Mouse (Mus musculus) heart, adult 8-10 months (tissue): ENCODE measurements around the gene Kirrel. TPM values are rescaled to one million over a fixed set of nuclear protein-coding genes. Genes with fewer than 3 reads are reported as not detected.

Source experiments
- DNase-seq: peaks from one replicate; pipeline ENCODE4 v3.0.0; 2022; ENCODE audit warnings: low spot score
- total RNA-seq, 4 experiments: library from RNA; stranded (reverse); gene quantifications; 2 replicates each; pipeline ENCODE4 v1.2.4; 2022

Gene Kirrel
- 1 to 10 TPM; 4.8 to 5.5 (median 5.1) TPM for total RNA-seq

DNA sequence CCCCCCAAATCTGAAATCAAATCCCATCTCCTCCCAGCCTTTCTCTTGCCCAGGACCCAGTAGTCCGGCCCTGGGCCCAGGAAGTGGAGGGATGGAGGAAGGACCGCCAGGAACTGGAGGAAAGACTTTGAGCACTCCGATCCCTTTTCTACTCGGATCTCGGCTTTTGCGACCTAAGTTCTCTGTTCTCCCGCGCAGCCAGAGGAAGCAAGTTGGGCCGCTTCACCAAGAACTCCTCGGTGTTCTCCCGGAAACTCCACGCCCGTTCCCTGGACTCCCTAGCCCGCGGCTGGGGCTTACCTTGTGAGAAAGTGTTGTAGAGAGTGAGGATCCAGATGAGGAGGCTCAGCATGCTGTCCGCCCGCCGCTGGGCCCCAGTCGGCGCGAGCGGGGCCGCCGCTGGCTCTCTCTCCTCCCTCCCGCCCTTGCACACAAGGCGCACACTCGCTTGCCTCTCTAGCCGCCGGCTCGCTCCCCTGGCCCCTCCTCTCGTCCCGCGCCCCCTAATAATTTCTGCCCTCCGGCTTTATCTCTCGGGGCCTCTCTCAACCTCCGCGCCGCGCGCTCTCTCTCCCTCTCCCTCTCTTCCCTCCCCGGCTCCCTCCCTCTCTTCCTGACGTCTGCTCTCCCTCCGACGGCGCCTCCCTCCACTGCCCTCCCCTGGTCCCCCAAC lies at the start of gene Kirrel:
TSS of gene Kirrel (minus strand) at position 652 of the 673 bp plus-strand sequence.
- peak; percentile 74 for DNase-seq

DNA sequence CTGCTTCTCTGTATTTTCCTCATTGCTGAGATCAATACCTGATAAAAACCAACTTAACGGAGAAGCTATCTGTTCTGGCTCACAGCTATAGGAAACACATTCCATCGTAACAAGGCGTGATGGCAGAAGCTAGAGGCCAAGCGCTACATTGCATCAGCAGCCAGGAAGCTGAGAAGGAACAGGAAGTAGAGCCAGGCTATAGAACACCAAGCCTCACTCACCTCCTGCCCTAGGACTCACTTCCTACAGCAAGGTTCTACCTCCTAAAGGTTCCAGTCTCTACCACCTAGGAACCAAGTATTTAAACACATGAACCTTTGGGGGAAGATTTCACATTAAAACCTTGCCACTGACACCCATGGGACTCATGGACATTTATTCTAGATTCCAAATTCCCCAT lies 49.1 kb upstream of the Kirrel start:
- DNase-seq = no peak

DNA sequence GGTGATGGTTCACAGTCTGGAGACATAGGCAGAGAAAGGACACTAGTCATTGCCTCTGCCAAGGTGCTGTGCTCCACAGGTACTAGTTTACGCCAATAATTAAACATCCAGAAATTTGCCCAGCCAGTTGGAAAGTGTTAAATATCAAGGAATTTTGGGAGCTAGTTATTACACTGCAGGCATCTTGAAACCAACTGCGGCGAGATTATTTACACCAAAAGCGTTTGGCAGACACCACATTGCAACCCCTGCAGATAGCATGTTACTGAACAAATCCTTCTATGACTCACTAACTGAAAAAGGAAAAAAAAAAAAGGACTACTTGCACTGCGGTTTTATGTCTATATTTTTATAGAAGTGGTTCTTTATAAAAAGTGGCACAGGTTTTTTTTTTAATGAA lies 47.8 kb upstream of the Kirrel start:
- DNase-seq = no peak

DNA sequence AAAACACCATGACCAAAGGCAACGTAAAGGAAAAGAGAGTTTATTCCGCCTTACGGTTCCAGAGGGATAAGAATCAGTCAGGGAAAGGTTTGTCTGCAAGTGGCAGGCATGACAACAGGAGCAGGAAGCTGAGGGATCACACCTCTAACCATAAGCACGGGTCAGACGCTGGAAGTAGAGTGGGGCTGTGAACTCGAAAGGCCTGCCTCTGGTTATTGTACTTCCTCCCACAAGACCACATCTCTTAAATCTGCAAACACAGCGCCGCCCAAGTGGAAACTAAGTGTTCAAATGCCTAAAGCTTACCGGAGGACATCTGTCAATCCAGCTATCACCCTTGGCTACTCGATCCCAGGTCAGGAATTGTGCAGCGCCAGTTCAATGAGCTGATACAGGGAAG lies 40.6 kb upstream of the Kirrel start:
- no peak for DNase-seq

DNA sequence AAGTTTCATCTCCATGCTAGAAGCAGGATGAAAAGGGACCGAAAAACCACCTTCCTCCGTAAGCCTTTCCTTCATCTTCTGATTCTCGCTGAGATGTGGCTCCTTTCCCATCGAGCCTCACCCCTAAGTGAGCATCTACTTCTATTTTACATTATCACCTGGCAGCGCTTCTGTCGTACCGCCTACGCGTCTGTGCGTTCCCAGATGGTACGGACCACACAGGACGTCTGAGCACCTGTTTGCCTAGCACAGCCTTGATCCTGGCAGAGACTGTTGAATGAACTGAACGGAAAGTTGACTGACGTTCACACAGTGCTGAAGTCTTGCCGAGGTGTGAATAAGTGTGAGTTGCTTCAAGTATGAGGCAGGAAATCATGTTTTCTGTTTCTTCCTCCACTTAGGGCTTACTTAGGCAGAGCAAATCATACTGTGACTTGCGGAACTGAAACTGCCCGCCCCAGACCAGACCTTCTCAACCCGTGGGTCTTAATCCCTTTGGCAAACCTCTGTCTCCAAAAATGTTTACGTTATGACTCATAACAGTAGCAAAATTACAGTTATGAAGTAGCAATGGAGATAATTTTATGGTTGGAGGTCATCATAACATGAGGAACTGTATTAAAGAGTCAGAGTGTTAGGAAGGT lies 39.8 kb upstream of the Kirrel start:
- no peak for DNase-seq

DNA sequence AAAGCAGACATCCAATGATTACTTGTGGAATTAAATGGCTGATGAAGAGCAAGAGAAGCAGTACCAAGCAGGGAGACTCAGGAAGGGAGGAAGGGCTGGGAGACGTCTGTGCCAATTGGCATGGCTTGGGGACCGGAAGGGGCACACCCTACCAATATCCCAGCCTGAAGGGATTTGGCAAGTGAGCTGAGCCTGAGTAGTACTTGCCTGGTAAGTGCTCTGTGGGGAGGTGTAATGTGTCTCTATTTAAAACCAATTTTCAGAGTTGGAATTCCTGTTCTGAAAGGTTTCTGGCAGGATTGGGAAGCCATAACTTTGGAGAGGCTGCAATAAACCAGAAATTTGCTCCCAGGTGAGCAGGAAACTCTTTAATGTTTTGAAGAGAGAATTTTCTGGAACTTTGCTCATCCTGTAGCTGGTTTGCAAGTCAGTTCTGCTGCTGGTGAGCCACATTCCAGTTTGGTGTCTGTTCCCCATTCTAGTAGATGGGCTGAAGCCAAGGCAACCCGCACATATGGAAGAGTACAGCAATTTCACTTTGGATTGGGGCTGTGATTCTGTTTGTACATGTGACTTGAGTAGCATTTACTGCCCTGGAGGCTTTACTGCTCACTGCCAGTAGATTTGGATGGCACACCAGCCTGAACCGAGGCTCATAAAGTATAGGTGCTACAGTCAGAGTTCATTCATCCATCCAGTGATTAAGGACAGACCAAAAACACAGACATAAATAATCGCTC lies 32.0 kb upstream of the Kirrel start:
- no peak for DNase-seq

DNA sequence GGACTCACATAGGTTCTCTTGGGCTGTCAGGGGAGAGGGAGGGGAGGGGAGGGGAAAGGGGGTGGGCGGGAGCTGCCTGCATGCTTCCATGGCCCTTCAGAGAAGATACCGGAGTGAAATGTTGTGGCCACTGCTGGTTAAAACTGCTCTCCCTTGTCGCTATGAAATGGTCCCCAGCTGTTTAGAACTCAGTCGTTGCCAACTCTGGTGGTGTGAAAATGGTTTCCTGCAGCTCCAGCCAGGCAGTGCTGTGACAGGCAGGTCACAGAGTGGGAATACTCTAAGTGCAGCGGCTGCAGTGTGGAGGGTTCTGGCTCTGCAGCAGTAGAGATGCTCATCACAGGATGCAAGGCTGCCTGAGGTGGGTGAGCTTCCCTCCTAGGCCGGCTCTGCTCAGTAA lies 22.1 kb upstream of the Kirrel start:
- DNase-seq = no peak

DNA sequence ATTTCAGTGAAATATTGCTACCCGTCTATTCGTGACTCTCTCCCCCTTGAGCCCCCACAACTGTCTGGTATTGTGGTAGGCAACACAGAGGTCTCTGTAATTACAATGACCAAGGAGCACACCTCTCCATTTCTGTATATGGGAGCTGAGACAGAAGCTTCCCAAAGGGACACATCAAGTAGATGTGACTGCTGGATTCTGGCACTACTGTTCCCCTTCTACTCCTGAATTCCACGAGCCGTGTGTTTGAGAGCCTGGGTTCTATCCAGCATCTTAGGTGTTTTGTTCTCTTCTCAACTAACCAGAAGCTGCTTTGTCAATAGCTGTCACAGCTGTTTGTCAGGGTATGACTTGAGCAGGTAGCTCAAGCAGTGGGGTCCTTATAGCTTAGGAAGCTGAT lies 20.5 kb upstream of the Kirrel start:
- DNase-seq = no peak

DNA sequence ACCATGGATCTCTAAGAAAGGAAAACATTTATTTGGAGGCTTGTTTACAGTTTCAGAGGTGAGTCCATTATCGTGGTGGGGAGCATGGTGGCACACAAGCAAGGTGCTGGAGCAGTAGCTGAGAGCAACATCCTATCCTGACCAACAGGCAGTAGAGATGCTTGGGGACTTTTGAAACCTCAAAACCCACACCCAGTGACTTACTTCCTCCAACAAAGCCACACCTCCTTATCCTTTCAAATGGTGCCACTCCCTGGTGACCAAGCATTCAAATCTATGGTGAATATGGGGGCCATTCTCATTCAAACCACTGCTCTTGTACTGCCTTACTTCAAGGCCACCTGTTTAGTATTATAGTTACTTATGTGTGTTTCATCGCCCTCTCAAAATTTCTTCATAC lies 20.0 kb upstream of the Kirrel start:
- no peak for DNase-seq

DNA sequence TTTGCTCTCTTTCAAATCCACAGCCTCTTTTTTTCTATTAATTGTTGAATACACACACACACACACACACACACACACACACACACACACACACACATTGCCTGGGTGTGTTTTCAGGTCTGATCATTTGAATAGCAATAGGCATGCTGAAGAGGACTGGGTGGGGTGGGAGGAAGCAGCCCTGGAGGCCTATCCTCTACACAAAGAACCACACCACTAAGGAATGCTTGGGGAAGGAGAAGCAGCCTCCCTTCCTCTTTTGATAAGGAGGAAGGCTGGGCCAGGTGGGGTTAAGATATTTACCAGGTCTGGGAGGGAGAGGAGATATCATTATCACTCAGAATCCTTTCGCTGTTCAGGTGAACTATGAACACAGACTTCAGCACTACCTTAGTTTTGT lies 19.2 kb upstream of the Kirrel start:
- DNase-seq = no peak

DNA sequence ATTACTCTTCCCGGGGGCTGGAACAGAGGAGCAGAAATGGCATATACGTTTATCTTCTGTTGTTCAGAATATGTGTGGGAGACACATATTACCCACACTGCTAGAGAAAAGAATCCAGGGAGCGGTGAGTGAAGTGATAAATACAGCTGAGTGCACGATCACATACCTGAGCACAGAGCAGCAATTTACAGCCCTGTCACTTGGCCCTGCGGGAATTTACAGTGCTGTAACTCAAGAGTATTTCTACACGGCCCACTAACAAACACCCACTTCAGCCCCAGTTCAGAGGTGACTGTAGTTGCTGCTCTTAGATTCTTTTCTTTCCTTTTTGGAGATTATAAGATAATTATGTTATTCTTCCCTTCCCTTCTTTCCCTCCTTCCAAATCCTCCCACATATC lies 18.8 kb upstream of the Kirrel start:
- no peak for DNase-seq

DNA sequence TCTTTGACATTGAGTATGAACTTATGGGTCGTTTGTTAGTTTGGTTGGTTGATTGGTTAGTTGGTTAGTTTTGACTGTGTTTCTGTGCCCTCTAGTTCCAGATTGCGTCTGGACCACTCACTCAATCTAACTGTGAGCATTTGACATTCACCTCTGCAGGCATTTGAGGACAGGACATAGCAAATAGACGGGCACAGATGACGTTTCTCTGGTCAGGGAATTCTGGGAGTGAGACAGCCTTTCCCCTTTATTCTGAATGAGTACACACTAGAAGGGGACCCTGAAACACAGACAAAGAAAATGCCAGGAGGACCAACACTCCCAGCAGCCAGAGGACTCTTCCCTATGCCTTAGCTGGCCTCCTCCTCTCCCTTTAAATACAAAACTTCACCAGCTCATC lies 2.1 kb upstream of the Kirrel start:
- no peak for DNase-seq

DNA sequence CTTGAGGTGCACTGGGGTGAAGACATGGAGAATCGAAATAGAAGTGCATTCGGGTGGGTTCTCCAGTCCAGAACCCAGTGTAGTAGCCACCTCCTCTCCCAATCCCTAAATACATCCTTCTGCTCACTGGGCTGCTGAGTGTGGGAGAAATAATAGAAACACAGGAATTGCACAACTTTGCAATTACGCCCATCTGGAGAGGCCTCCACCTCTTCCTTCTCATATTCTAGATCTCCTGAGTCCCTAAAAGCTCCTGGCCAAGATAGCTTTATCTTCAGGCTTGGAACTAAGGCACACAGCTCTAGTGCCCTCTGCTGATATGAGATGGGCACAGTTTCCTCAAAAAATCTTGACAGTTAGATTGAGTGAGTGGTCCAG lies 880 bp upstream of the Kirrel start:
- no peak for DNase-seq

DNA sequence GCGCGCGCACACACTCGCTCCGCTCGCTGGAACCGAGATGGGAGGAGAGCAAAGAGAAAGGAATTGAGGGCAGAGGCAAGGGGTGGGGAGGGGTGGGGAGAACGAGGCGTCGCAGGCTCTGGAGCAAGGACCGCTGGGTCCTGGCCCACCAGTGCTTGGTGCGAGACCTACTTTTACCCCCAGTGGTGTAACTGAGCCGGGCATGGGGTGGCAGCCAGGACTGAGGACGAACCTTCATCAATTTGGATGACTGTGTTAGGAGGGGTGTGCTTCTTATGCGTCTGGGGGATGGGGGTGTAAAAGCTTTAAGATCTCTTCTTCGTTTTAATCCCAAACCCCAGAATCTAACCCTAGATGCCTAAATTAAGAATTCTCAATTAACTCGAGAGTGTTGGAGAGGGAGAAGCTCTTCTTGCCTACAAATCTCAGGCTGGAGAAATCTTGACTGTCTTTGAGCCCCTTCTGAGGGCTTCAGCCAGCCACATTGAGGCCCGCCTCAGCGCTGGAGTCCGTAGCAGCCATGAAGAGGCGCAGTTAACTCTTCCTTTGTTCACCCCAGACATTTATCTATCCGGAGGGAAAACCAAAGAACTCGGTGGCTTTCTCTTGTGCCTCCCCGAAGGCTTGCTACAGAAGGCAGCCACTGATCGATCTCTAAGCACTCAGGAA lies 356 bp upstream of the Kirrel start:
- no peak for DNase-seq

DNA sequence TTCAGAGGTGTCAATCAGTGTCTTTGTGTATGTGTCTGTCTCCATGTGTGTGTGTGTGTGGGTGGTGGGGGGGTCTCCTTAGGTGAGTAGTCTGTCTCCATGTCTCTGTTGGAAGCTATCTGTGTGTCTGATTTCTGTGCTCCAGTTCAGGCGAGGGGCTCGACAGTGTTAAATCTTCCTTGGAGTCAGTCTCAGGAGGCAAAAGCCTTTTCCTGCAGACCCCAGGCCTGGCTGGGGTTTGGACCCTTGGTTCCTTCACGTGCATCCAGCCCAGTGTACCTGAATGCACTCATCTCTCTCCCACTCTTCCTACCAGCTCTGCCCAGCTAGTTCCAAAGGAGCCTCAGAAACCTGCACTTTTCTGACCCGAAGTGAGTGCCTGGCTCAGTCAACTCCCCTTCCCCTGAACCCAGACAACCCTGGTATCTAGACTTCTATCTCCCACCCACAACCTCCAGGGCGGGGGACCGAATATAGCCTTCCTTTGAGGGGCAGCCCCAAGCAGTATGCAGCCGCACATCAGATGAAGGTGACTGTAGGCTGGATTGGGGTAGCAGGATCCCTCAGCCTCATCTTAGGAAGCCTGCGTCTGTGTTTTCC lies 961 bp downstream of the Kirrel start:
- DNase-seq = no peak

DNA sequence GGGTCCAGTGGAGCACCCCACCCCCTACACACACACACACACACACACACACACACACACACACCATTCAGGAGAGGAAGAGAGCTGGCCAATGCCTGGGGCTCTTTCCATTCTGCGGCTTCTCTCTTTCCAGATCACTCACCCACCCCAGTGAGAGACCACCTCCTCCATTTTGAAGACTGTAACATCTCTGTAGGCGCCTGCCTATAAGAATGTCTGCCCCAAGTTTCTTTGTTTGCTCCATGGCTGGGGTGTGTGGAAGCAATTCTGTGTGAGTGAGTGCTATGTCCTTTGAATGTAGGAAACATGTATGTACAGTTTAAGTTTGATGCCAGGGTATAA lies 1.5 kb downstream of the Kirrel start:
- DNase-seq = no peak

DNA sequence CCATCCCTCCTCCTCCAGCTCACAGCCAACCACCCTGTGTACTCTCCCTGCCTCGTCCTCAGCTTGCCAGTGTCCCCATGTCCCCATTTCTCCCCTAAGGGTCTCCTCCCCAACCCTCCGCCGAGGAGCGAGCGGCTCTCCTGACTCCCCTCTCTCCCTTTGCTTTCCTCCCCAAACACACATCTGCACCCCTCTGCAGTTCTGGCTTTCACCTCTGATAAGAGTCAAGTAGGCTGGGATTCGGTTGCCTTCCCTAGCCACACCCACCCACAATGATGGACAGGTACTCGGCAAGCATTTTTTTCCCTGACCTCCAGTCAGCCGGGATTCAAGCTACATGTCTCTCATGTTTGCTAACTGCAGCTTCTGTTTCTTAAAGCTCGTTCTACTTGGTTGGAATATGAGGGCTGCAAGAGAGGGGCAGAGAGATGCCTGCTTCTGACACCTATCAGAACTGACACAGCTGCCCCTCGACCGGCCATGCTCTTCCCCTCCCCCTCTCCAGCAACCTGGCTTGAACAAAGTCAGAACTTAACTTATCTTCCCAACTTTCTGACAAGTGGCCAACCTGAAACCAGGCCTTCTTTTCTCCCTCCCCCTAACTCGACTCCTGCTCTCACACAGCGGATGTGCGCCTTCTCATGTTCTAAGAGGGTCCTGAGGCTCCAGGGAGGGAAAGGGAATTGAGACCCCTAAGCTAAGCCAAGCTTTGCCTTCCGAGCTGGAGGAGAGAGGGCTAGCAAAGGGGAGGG lies 2.0 kb downstream of the Kirrel start:
- no peak for DNase-seq

DNA sequence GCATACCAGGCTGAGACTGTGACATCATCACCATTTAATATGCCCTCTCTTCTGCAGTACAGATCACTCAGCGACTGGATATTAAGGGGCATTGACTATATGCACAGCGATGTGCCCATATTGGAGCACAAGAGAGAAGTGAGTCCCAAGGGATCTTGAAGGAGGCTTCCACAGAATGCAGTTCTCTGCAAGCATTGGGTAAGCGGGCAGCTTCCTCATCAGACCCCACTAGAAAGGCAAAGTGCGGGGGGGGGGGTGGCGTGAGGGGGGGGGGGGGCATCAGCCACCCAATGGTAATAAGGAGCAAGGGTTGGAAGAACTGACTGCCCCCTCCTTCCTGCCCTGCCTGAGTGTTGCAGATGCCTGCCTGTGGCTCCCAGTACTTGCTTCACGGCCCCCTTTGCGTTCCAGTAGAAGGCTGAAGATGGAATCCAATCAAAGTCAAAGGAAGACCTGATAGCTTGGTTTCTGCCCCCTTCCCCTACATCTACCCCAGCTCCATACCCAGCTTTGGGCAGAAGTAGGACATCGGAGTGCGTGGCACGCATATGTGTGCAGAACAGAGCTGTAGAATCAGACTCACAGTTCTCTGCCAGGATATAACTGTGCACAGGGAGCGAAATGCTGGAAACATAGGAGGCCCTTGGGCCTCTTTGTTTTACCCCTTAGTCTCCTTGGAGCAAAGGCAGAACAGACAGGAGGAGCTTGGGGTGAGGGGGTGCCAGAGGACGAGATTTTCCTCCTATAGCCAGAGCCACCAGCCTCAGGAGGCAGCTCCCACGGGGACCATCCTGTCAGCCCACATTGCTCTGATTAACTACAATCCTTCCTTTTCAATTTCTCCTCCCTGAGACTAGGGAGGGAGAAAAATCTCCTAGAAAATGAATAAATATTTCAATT lies 3.1 kb downstream of the Kirrel start:
- DNase-seq = no peak

DNA sequence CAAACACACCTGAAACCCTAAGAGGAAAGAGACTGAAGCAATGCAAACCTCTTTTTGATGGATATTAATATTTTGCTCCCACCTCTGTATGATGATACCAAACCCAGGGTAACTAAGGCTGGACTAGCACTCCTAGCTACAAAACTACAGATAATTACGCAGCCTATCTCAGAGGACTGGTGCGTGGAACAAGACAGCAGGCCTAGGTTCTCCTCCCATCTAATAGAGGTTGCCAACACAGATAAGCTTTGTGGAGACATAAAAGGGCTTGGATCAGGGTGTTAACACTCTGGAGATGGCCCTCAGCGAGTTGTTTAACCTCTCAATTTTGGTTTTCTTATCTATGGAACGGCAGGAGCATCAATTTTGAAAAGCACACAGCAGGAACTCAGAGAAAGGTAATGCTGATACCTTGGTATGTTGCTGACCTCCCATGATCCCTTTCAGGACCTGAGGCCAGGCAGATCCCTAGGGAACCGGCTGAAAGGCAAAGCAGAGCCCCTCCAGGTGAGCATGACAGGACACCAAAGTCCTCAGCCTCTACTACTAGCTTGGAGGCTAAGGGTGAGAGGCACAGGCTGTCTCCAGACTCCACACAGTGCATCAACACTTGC lies 5.0 kb downstream of the Kirrel start:
- no peak for DNase-seq

DNA sequence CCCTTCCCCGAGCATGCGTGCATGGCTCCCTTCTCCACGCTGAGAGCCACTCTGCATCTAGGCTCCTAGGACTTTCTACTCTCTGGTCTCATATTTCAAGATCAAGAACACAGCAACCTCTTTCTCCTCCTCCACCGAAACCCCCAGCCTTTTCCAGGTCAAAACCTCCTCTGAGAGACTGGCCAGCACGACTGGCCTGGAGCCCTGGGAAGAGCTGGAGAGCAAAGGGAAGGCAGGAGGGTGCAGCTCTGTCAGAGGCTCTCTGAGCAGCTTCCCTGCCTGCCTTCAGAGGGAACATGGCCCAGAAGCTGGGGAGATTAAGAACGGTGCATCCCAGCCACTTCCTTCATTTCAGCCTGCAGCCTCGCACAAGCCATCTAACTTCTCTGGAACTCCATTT lies 5.8 kb downstream of the Kirrel start:
- DNase-seq = no peak
